In the genomic region with DNA sequence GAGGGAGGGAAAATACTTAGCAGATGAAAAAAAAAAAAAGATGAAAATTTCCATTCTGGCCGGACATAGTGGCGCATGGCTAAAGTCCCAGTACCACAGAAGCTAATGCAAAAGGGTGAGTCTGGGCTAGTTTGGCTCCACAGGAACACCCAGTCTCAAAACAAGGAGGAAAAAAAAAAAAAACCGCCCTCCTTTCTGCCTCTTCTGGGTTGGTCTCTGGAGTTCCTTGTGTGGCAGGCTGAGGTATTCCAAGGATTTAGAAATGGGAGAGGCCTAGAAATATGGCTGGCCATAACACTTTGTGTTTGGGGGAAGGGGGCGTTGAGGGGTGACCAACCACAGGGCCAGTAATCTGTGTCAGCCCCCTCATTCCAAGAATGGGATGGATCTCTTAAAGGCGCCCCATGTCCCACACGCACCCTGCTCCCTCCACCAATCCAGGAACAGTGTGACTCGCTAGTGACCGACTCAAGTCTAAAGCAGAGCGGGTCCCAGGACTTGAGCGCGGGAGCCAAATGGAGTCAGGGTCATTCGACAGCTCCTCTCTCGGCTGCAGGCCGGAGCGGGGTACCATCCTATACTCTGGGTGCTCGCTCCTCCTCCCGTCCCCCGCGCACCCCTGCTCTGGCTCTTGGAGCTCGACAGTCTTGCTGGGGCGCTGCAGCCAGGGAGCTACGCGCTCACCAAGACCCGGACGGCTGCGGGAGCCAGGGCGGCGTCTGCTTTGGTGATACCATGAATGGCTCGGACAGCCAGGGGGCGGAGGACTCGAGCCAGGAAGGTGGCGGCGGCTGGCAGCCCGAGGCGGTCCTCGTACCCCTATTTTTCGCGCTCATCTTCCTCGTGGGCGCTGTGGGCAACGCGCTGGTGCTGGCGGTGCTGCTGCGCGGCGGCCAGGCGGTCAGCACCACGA, we compare ENCODE assay signal across 8 mouse cellular contexts. TPM values are rescaled to one million over a fixed set of nuclear protein-coding genes. Genes with fewer than 3 reads are reported as not detected.
A peak's percentile ranks its signal among the peaks of the same experiment; 100 is the strongest.
DNase-seq lines count a peak whose midpoint lies in the region; ATAC-seq and TF ChIP-seq lines count a peak whose summit lies in the region.

TSS of gene Galr2 (plus strand) at position 189 of the 913 bp plus-strand sequence.

- no peak for ATAC-seq in lung, embryonic 14.5 days (ENCODE audit: insufficient read depth)
- no peak for ATAC-seq in embryonic facial prominence, embryonic 15.5 days (ENCODE audit: insufficient number of reproducible peaks, low FRiP score, low TSS enrichment, low read depth)
- no peak for ATAC-seq in limb, embryonic 13.5 days (ENCODE audit: low FRiP score, low read depth)
- ATAC-seq in cerebellum, adult (ENCODE audit: insufficient number of reproducible peaks, low FRiP score, low TSS enrichment), result no peak

- DNase-seq in lung, embryonic 14.5 days, result peak; percentile 33
- no peak for DNase-seq in lung, postnatal 25 days (ENCODE audit: low spot score)
- DNase-seq in cerebellum, postnatal 10 days, result no peak
- no peak for DNase-seq in urinary bladder, postnatal 10 days (ENCODE audit: low spot score)

- TF ChIP-seq CTCF in lung, embryonic 14.5 days (IDR thresholded peaks at IDR 0.05; ENCODE audit: low read depth), result peak; percentile 31
- TF ChIP-seq CTCF in olfactory bulb, adult 2 months (IDR thresholded peaks at IDR 0.05; ENCODE audit: insufficient read depth, low read depth, low read length), result no peak

- H3K4me1 ChIP-seq in lung, embryonic 14.5 days (ENCODE audit: insufficient read depth), result no peaks in the 10 kb centered on the region
- H3K4me1 ChIP-seq in embryonic facial prominence, embryonic 15.5 days, result peaks cover 26% of the 10 kb centered on the region
- peaks cover 21% of the 10 kb centered on the region for H3K4me1 ChIP-seq in limb, embryonic 13.5 days
- peaks cover 14% of the 10 kb centered on the region; the same call in 1 of the 2 replicates for H3K4me1 ChIP-seq in olfactory bulb, adult 2 months (ENCODE audit: control insufficient read depth, insufficient read depth, low read length)

- TF ChIP-seq POLR2A in olfactory bulb, adult 2 months (IDR thresholded peaks at IDR 0.05; ENCODE audit: insufficient read depth, low read depth, low read length), result no peak

- H3K4me2 ChIP-seq in lung, embryonic 14.5 days, result peak within 1 kb of the TSS; percentile 54
- H3K4me2 ChIP-seq in embryonic facial prominence, embryonic 15.5 days (replicated peaks), result peak within 1 kb of the TSS; percentile 59
- H3K4me2 ChIP-seq in limb, embryonic 13.5 days (replicated peaks), result peak within 1 kb of the TSS; percentile 62

- WGBS in lung, embryonic 14.5 days, result 5% methylated on average over 48 of the region's 48 CpGs
- 7% methylated on average over 48 of the region's 48 CpGs for WGBS in embryonic facial prominence, embryonic 15.5 days
- WGBS in limb, embryonic 13.5 days, result 6% methylated on average over 48 of the region's 48 CpGs
- 7% methylated on average over 48 of the region's 48 CpGs for WGBS in olfactory bulb, adult 2 months

- H3K4me3 ChIP-seq in lung, embryonic 14.5 days (ENCODE audit: low read depth, low read length), result peak within 1 kb of the TSS; percentile 28
- H3K4me3 ChIP-seq in embryonic facial prominence, embryonic 15.5 days (replicated peaks), result peak within 1 kb of the TSS; percentile 39
- H3K4me3 ChIP-seq in limb, embryonic 13.5 days, result peak within 1 kb of the TSS; percentile 42
- 0 out of 2 replicates have a peak within 1 kb of the TSS, but pooled peaks have one; percentile 0 for H3K4me3 ChIP-seq in olfactory bulb, adult 2 months (ENCODE audit: insufficient read depth, low read depth, low read length)

- no peak within 1 kb of the TSS; the same call in 1 of the 2 replicates for H3K9ac ChIP-seq in lung, embryonic 14.5 days
- peak within 1 kb of the TSS; percentile 40 for H3K9ac ChIP-seq in embryonic facial prominence, embryonic 15.5 days
- peak within 1 kb of the TSS; percentile 56 for H3K9ac ChIP-seq in limb, embryonic 13.5 days

- H3K27ac ChIP-seq in lung, embryonic 14.5 days (ENCODE audit: low read depth), result no peak within 1 kb of the TSS
- no peak within 1 kb of the TSS for H3K27ac ChIP-seq in embryonic facial prominence, embryonic 15.5 days (replicated peaks)
- H3K27ac ChIP-seq in limb, embryonic 13.5 days, result no peak within 1 kb of the TSS
- no peak within 1 kb of the TSS for H3K27ac ChIP-seq in olfactory bulb, adult 2 months (ENCODE audit: insufficient read depth, low read depth, low read length)

- no peaks in the 10 kb centered on the region for H3K9me3 ChIP-seq in lung, embryonic 14.5 days (ENCODE audit: low read depth, low read length)
- no peaks in the 10 kb centered on the region for H3K9me3 ChIP-seq in embryonic facial prominence, embryonic 15.5 days (replicated peaks)
- H3K9me3 ChIP-seq in limb, embryonic 13.5 days, result no peaks in the 10 kb centered on the region

- H3K27me3 ChIP-seq in lung, embryonic 14.5 days (ENCODE audit: insufficient read depth, low read length), result peaks cover 48% of the 10 kb centered on the region
- peaks cover 55% of the 10 kb centered on the region for H3K27me3 ChIP-seq in embryonic facial prominence, embryonic 15.5 days
- peaks cover 65% of the 10 kb centered on the region for H3K27me3 ChIP-seq in limb, embryonic 13.5 days

- no peaks in the 10 kb centered on the region for H3K36me3 ChIP-seq in lung, embryonic 14.5 days (ENCODE audit: insufficient read depth)
- H3K36me3 ChIP-seq in embryonic facial prominence, embryonic 15.5 days, result no peaks in the 10 kb centered on the region
- no peaks in the 10 kb centered on the region for H3K36me3 ChIP-seq in limb, embryonic 13.5 days

RNA-seq across cellular contexts. Expression of gene Galr2, which starts in this region (rescaled TPM):
- 0.11 TPM in 1 of 2 replicates, not detected in the other for polyA plus RNA-seq in lung, embryonic 14.5 days (2014; fragmentation: Nextera tagmentation; extraction: Ambion mirVana)
- 0.27 and 0.47 TPM in 2 replicates for polyA plus RNA-seq in embryonic facial prominence, embryonic 15.5 days (2015; fragmentation: Nextera tagmentation; extraction: Ambion mirVana)
- 0.18 and 0.27 TPM in 2 replicates for polyA plus RNA-seq in limb, embryonic 13.5 days (2015; fragmentation: Nextera tagmentation; extraction: Ambion mirVana)
- not detected in 2 replicates for polyA plus RNA-seq in olfactory bulb, adult 2 months (2012; ENCODE audit: insufficient read depth, insufficient read length, low replicate concordance, missing spikeins)

Comparison
In these comparisons a context has a peak if more than half of its experiments do, and no peak if none do; other contexts are left out.
1. Peak in DNase-seq, H3K4me3 ChIP-seq and H3K4me2 ChIP-seq in lung, embryonic 14.5 days; RNA of the gene not detected or under 1 TPM.